Mouse (Mus musculus) left cerebral cortex, postnatal 36 days (tissue): ENCODE measurements around the gene Lcn3. TPM values are rescaled to one million over a fixed set of nuclear protein-coding genes. Genes with fewer than 3 reads are reported as not detected.
"Not testable (repeated sequence)": the region's sequence is repeated elsewhere in the genome, so short reads cannot be mapped to it uniquely, and the experiment has no call there.

Experiments used
- DNase-seq, 2 experiments: peaks; one replicate each; pipeline ENCODE4 v3.0.0; 2021 to 2022; ENCODE audit warnings: low spot score in 2 of 2, mixed read lengths in 1 of 2
- intact Hi-C: fragments of 180-260 bp; cut with DNase I; formaldehyde crosslinking; loops from one replicate; pipeline ENCODE4 v1.15.1; 2025
- total RNA-seq, 2 experiments: library from RNA; stranded (reverse); gene quantifications; 2 replicates each; pipeline ENCODE4 v1.2.3; 2021

Gene Lcn3
- total RNA-seq, 2 experiments from 2014 or later: not detected

DNA sequence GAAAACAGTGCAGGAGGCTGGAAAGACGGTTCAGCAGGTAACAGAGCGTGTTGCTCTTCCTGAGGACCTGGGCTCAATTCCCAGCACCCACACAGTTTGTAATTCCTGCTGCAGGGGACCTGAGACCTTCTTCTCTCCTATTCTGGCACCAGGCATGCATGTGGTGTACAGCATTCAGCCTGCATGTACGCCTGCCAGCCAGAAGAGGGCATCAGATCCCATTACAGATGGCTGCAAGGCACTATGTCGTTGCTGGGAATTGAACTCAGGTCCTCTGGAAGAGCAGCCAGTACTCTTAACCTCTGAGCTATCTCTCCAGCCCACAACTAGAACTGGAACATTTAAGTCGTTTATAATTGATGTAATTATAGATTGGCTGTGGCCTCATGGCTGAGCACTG is 48.0 kb downstream of the Lcn3 start:
- DNase-seq: no peak
- intact Hi-C loops: no loop called here

DNA sequence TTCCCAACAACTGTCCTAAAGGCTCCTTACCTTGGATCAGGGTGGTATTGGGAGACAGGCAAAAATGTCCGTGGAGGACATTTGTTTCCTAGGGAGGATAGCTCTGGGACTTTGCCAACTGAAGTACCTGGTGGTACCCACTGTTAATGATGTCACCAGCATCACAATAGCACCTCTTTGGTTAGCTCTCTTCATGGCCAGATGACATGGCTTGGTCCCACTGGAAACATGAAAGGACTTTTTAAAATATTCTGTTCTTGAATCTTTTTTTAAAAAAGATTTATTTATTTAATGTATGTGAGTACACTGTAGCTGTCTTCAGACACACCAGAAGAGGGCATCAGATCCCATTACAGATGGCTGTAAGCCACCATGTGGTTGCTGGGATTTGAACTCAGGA is 50.4 kb downstream of the Lcn3 start, which contains the start of gene Glt6d1:
TSS of gene Glt6d1 (minus strand) at position 101 of the 400 bp plus-strand sequence.
- intact Hi-C loops, DNase-seq: not testable (repeated sequence)

Other genes starting within 250 kb of the Lcn3 start
- gene Traf2, start 218.6 kb upstream of the Lcn3 start, total RNA-seq: 1 to 10 TPM; 8.7 to 9.3 TPM
- gene Edf1, start 207.7 kb upstream of the Lcn3 start, total RNA-seq: 100 to 1,000 TPM; 189 to 236 TPM
- 1 to 10 TPM; 1.4 to 2.4 TPM for gene Mamdc4, start 190.7 kb upstream of the Lcn3 start, total RNA-seq
- gene Phpt1, start 190.3 kb upstream of the Lcn3 start, total RNA-seq: 10 to 100 TPM; 74.6 to 75.4 TPM
- 100 to 1,000 TPM in 1 of 2 experiments, 10 to 100 TPM in 1; 99.8 to 110 TPM for gene Ajm1, start 183.8 kb upstream of the Lcn3 start, total RNA-seq
- gene Rabl6, start 157.0 kb upstream of the Lcn3 start, total RNA-seq: 100 to 1,000 TPM; 144 to 160 TPM
- not detected for gene Ccdc183, start 147.9 kb upstream of the Lcn3 start, total RNA-seq
- gene Tmem141, start 143.6 kb upstream of the Lcn3 start, total RNA-seq: 10 to 100 TPM; 19.8 to 29.2 TPM
- under 1 TPM; 0.25 to 0.50 TPM for gene Fcna, start 137.5 kb upstream of the Lcn3 start, total RNA-seq
- not detected for gene Lcn8, start 112.4 kb upstream of the Lcn3 start, total RNA-seq
- gene Lcn5, start 107.6 kb upstream of the Lcn3 start, total RNA-seq: not detected
- not detected for gene Lcn6, start 88.8 kb upstream of the Lcn3 start, total RNA-seq
- not detected for gene Lcn10, start 82.8 kb upstream of the Lcn3 start, total RNA-seq
- not detected for gene Obp2a, start 65.5 kb upstream of the Lcn3 start, total RNA-seq
- 100 to 1,000 TPM in 1 of 2 experiments, 10 to 100 TPM in 1; 83.5 to 107 TPM for gene Bmyc, start 58.8 kb upstream of the Lcn3 start, total RNA-seq
- not detected for gene Obp2b, start 28.6 kb upstream of the Lcn3 start, total RNA-seq
- gene Lcn11, start 11.4 kb downstream of the Lcn3 start, total RNA-seq: not detected
- not detected for gene Gm13539, start 16.7 kb downstream of the Lcn3 start, total RNA-seq
- gene Glt6d1, start 50.3 kb downstream of the Lcn3 start, total RNA-seq: not detected
- not detected for gene Lcn9, start 57.6 kb downstream of the Lcn3 start, total RNA-seq
- not detected for gene Sohlh1, start 81.7 kb downstream of the Lcn3 start, total RNA-seq
- 100 to 1,000 TPM; 100 to 155 TPM for gene Kcnt1, start 98.2 kb downstream of the Lcn3 start, total RNA-seq
- 100 to 1,000 TPM; 154 to 163 TPM for gene Camsap1, start 217.7 kb downstream of the Lcn3 start, total RNA-seq